Mouse (Mus musculus) kidney, adult 8-10 months (tissue): ENCODE measurements around the gene Rab11b.
"Not testable (repeated sequence)": the region's sequence is repeated elsewhere in the genome, so short reads cannot be mapped to it uniquely, and the experiment has no call there.

ENCODE experiments used
- DNase-seq, 2 experiments: peaks; one replicate each; pipeline ENCODE4 v3.0.0; 2022

Gene Rab11b

GRCm38 (mm10) chr17:33766389-33766788 lies 6.1 kb upstream of the Rab11b start:
- DNase-seq: no peak

- DNase-seq: peak; percentile 94 to 97
These were observed 519 bp downstream of the Rab11b start for GRCm38 (mm10) chr17:33759767-33760254.

GRCm38 (mm10) chr17:33757231-33757630 lies 3.1 kb downstream of the Rab11b start:
- peak; percentile 57 to 62 for DNase-seq

GRCm38 (mm10) chr17:33756108-33756790 lies 4.1 kb downstream of the Rab11b start:
- peak in 1 of 2 experiments; percentile 42 for DNase-seq

- peak; percentile 34 to 42 for DNase-seq
These were observed 4.8 kb downstream of the Rab11b start for GRCm38 (mm10) chr17:33755418-33756107.

GRCm38 (mm10) chr17:33754656-33755055 lies 5.7 kb downstream of the Rab11b start:
- no peak for DNase-seq

GRCm38 (mm10) chr17:33752297-33752696 lies 8.0 kb downstream of the Rab11b start:
- DNase-seq: no peak

- DNase-seq: no peak
These were observed 9.1 kb downstream of the Rab11b start for GRCm38 (mm10) chr17:33751181-33751580.

- DNase-seq: no peak
These were observed 10.9 kb downstream of the Rab11b start for GRCm38 (mm10) chr17:33749451-33749850.

GRCm38 (mm10) chr17:33746011-33746410 lies 14.3 kb downstream of the Rab11b start:
- DNase-seq: peak in 1 of 2 experiments; percentile 52

GRCm38 (mm10) chr17:33744686-33745384 lies 15.5 kb downstream of the Rab11b start:
- DNase-seq: no peak

- DNase-seq: no peak
These were observed 17.9 kb downstream of the Rab11b start for GRCm38 (mm10) chr17:33742420-33742819.

GRCm38 (mm10) chr17:33733526-33733925 lies 26.8 kb downstream of the Rab11b start:
- DNase-seq: not testable (repeated sequence)

GRCm38 (mm10) chr17:33732556-33733083 lies 27.7 kb downstream of the Rab11b start:
- not testable (repeated sequence) for DNase-seq

- DNase-seq: no peak
These were observed 31.1 kb downstream of the Rab11b start for GRCm38 (mm10) chr17:33729215-33729614.

- no peak for DNase-seq
These were observed 31.9 kb downstream of the Rab11b start for GRCm38 (mm10) chr17:33728396-33728795.

GRCm38 (mm10) chr17:33719736-33720378 lies 40.5 kb downstream of the Rab11b start:
- DNase-seq: no peak

- no peak for DNase-seq
These were observed 41.2 kb downstream of the Rab11b start for GRCm38 (mm10) chr17:33718944-33719725.

- peak; percentile 99 to 100 for DNase-seq
These were observed 41.9 kb downstream of the Rab11b start, which contains the start of gene March2 for GRCm38 (mm10) chr17:33718384-33718881. March2 (minus strand) TSS chr17:33718670.

GRCm38 (mm10) chr17:33717982-33718381 lies 42.3 kb downstream of the Rab11b start:
- peak in 1 of 2 experiments; percentile 19 for DNase-seq

- DNase-seq: no peak
These were observed 43.1 kb downstream of the Rab11b start for GRCm38 (mm10) chr17:33717246-33717645.

GRCm38 (mm10) chr17:33714779-33715178 lies 45.6 kb downstream of the Rab11b start:
- no peak for DNase-seq
